Mouse (Mus musculus) monocyte, adult 59 days (primary cell): ENCODE measurements around the gene Olfr262. TPM values are rescaled to one million over a fixed set of nuclear protein-coding genes. Genes with fewer than 3 reads are reported as not detected.

ENCODE experiments used
- total RNA-seq, 2 experiments: library from RNA; stranded (reverse); gene quantifications; one replicate each; pipeline ENCODE4 v1.2.4; 2023

Olfr262 gene
- not detected for total RNA-seq

DNA sequence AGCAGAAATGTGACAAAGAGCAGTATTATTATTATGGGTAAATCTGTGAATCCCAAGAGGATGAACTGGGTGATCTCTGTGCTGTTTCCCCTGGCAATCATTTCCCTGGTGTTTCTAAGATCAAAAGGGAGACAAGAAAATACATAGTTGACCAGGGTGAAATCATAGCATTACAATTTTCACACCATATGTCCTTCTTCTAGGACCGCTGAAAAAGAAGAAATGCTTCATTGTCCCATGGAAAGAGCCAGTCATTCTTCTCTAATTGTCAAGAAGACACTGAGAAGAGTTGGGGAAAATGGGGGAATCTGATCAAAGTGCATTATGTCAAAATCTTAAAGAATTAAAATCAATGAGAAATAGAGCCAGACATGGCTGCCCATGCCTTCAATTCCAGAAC lies at the start of gene Olfr262:
Gene Olfr262 (minus strand): TSS at position 101 of the 400 bp plus-strand sequence.

DNA sequence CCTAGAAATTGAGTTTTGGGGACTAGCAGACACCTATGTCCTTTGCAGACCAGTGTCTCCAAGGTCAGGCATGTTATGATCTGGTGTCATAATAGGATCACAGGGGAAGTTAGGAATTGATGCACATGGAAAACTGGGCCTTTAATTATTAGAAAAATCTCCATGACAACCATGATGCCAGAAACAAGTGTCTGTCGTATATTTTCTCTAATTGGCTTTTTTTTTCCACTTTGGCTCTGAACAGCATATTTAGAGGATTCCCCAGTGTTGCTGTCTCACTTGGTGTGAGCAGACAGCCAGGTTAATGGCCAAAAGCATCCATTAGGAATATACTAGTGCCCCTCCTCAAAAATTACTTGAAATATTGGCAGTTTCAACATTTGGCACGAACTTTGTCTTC lies 38.1 kb upstream of the Olfr262 start, which contains the start of gene Olfr1434:
Gene Olfr1434 (plus strand): TSS at position 301 of the 400 bp plus-strand sequence.

DNA sequence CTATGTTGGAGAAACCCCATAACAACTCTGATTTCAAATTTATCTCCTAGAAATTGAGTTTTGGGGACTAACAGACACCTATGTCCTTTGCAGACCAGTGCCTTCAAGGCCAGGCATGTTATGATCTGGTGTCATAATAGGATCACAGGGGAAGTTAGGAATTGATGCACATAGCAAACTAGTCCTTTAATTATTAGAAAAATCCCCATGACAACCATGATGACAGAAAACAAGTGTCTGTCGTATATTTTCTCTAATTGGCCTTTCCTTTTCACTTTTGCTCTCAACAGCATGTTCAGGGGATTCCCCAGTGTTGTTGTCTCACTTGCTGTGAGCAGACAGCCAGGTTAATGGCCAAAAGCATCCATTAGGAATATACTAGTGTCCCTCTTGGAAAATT lies 19.3 kb upstream of the Olfr262 start, which contains the start of gene Olfr235:
Gene Olfr235 (plus strand): TSS at position 301 of the 400 bp plus-strand sequence.

GRCm38 (mm10) chr19:12232496-12232895 lies 9.0 kb downstream of the Olfr262 start, which contains the start of gene Olfr1432:
Gene Olfr1432, minus strand, starts transcription at chr19:12232596.

GRCm38 (mm10) chr19:12200334-12200733 lies 41.1 kb downstream of the Olfr262 start, which contains the start of gene Olfr1431:
Gene Olfr1431, plus strand, starts transcription at chr19:12200634.

Other genes starting within 250 kb of the Olfr262 start
- not detected for gene Olfr1423, start 200.3 kb downstream of the Olfr262 start, total RNA-seq
- not detected for gene Olfr1424, start 179.0 kb downstream of the Olfr262 start, total RNA-seq
- not detected for gene Olfr1425, start 163.9 kb downstream of the Olfr262 start, total RNA-seq
- gene Olfr1426, start 149.6 kb downstream of the Olfr262 start, total RNA-seq: not detected
- gene Olfr1427, start 138.3 kb downstream of the Olfr262 start, total RNA-seq: not detected
- gene Olfr1428, start 125.8 kb downstream of the Olfr262 start, total RNA-seq: not detected
- not detected for gene Olfr76, start 118.5 kb downstream of the Olfr262 start, total RNA-seq
- gene Olfr1555-ps1, start 71.5 kb downstream of the Olfr262 start, total RNA-seq: not detected
- gene Olfr1431, start 41.0 kb downstream of the Olfr262 start, total RNA-seq: not detected
- gene Olfr1432, start 9.1 kb downstream of the Olfr262 start, total RNA-seq: not detected
- gene Olfr235, start 19.4 kb upstream of the Olfr262 start, total RNA-seq: not detected
- not detected for gene Olfr1434, start 38.2 kb upstream of the Olfr262 start, total RNA-seq
- gene Olfr1436, start 57.5 kb upstream of the Olfr262 start, total RNA-seq: not detected
- gene Olfr1437, start 83.4 kb upstream of the Olfr262 start, total RNA-seq: not detected
- not detected for gene Olfr1438-ps1, start 94.3 kb upstream of the Olfr262 start, total RNA-seq
- gene Olfr1440, start 145.6 kb upstream of the Olfr262 start, total RNA-seq: not detected
- not detected for gene Olfr1441, start 175.8 kb upstream of the Olfr262 start, total RNA-seq
- gene Pfpl, start 186.2 kb upstream of the Olfr262 start, total RNA-seq: not detected
- 1,000 to 10,000 TPM; 1,721 to 1,841 TPM for gene Mpeg1, start 219.1 kb upstream of the Olfr262 start, total RNA-seq